Mouse (Mus musculus): ENCODE results near the gene 1700019A02Rik. TPM values are rescaled to one million over a fixed set of nuclear protein-coding genes. Genes with fewer than 3 reads are reported as not detected.

The 1700019A02Rik gene
- not detected in 2 replicates for polyA plus RNA-seq (2012)

- TF ChIP-seq GATA1 (IDR thresholded peaks at IDR 0.05; ENCODE audit: low read length), result no peak
These were observed at the start of gene 1700019A02Rik for GRCm38 (mm10) chr1:53187536-53187935. Gene 1700019A02Rik (minus strand): TSS chr1:53187636.

GRCm38 (mm10) chr1:53226063-53226462 lies 38.6 kb upstream of the 1700019A02Rik start:
- TF ChIP-seq GATA1 (IDR thresholded peaks at IDR 0.05; ENCODE audit: low read length), result no peak

GRCm38 (mm10) chr1:53225616-53226015 lies 38.2 kb upstream of the 1700019A02Rik start:
- no peak for TF ChIP-seq GATA1 (IDR thresholded peaks at IDR 0.05; ENCODE audit: low read length)

- no peak for TF ChIP-seq GATA1 (IDR thresholded peaks at IDR 0.05; ENCODE audit: low read length)
These were observed 37.3 kb upstream of the 1700019A02Rik start for GRCm38 (mm10) chr1:53224775-53225174.

GRCm38 (mm10) chr1:53210136-53210535 lies 22.7 kb upstream of the 1700019A02Rik start:
- TF ChIP-seq GATA1 (IDR thresholded peaks at IDR 0.05; ENCODE audit: low read length), result no peak

GRCm38 (mm10) chr1:53203902-53204301 lies 16.5 kb upstream of the 1700019A02Rik start:
- no peak for TF ChIP-seq GATA1 (IDR thresholded peaks at IDR 0.05; ENCODE audit: low read length)

GRCm38 (mm10) chr1:53201630-53202199 lies 14.3 kb upstream of the 1700019A02Rik start:
- TF ChIP-seq GATA1 (IDR thresholded peaks at IDR 0.05; ENCODE audit: low read length), result no peak

GRCm38 (mm10) chr1:53194536-53194935 lies 7.1 kb upstream of the 1700019A02Rik start:
- TF ChIP-seq GATA1 (IDR thresholded peaks at IDR 0.05; ENCODE audit: low read length), result peak; percentile 68

GRCm38 (mm10) chr1:53191234-53191633 lies 3.8 kb upstream of the 1700019A02Rik start:
- TF ChIP-seq GATA1 (IDR thresholded peaks at IDR 0.05; ENCODE audit: low read length), result no peak

- no peak for TF ChIP-seq GATA1 (IDR thresholded peaks at IDR 0.05; ENCODE audit: low read length)
These were observed 2.2 kb upstream of the 1700019A02Rik start for GRCm38 (mm10) chr1:53189620-53190019.

- TF ChIP-seq GATA1 (IDR thresholded peaks at IDR 0.05; ENCODE audit: low read length), result no peak
These were observed 1.1 kb downstream of the 1700019A02Rik start for GRCm38 (mm10) chr1:53186301-53186700.

GRCm38 (mm10) chr1:53157715-53158114 lies 29.7 kb downstream of the 1700019A02Rik start:
- no peak for TF ChIP-seq GATA1 (IDR thresholded peaks at IDR 0.05; ENCODE audit: low read length)

GRCm38 (mm10) chr1:53123066-53123465 lies 64.4 kb downstream of the 1700019A02Rik start:
- no peak for TF ChIP-seq GATA1 (IDR thresholded peaks at IDR 0.05; ENCODE audit: low read length)

GRCm38 (mm10) chr1:53110561-53110960 lies 76.9 kb downstream of the 1700019A02Rik start:
- no peak for TF ChIP-seq GATA1 (IDR thresholded peaks at IDR 0.05; ENCODE audit: low read length)

Other genes with a start within 250 kb of the 1700019A02Rik start
- gene 1700019D03Rik, start 167.5 kb downstream of the 1700019A02Rik start, polyA plus RNA-seq (2012), result not detected in 2 replicates
- gene Mstn, start 126.0 kb downstream of the 1700019A02Rik start, polyA plus RNA-seq (2012), result not detected in 2 replicates
- gene Pms1, start 109.4 kb upstream of the 1700019A02Rik start, polyA plus RNA-seq (2012), result 2.8 and 3.2 TPM in 2 replicates
- gene Ormdl1, start 109.5 kb upstream of the 1700019A02Rik start, polyA plus RNA-seq (2012), result 1.3 and 2.3 TPM in 2 replicates
- not detected in 2 replicates for gene Gm28778, start 109.5 kb upstream of the 1700019A02Rik start, polyA plus RNA-seq (2012)
- 0.95 and 1.7 TPM in 2 replicates for gene Osgepl1, start 126.0 kb upstream of the 1700019A02Rik start, polyA plus RNA-seq (2012)
- 21.6 and 50.8 TPM in 2 replicates for gene Asdurf, start 165.0 kb upstream of the 1700019A02Rik start, polyA plus RNA-seq (2012)
- gene Gm28551, start 165.0 kb upstream of the 1700019A02Rik start, polyA plus RNA-seq (2012), result 0.02 TPM in 1 of 2 replicates, not detected in the other
- 56.3 and 85.0 TPM in 2 replicates for gene Asnsd1, start 165.1 kb upstream of the 1700019A02Rik start, polyA plus RNA-seq (2012)